Mouse (Mus musculus) megakaryocyte, embryonic 14.5 days (primary cell): ENCODE measurements around the gene Vtcn1.

Experiments
- FLI1 ChIP-seq: IDR thresholded peaks from 2 replicates; pipeline ENCODE4 v1.6.1; 2012; ENCODE audit warnings: low read length, inconsistent platforms, mixed read lengths
- GATA1 ChIP-seq: IDR thresholded peaks from 3 replicates; pipeline ENCODE4 v1.6.1; 2012; ENCODE audit warnings: mixed read lengths, low read length, inconsistent platforms, borderline replicate concordance

DNA sequence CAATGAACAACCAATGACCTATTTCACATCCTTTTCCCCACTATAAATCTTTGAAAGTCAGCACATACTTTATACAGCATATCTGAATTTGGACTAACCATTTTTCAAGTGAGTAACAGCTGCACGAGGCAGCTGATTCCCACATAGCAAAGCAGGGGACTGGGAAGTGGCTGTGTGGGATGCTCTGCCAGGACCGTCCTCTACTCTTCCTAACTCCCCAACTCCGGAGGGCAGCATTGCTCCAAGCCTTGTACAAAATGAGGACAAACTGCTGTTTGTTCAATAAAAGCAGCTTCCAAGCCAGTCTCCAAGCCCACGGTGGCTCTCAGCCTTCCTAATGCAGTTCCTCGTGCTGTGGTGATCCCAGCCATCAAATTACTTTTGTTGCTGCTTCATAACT lies 85.4 kb downstream of the Vtcn1 start:
- TF ChIP-seq GATA1 (no peak), FLI1 (no peak)
